Mouse (Mus musculus): ENCODE results near the gene 5830473C10Rik. TPM values are rescaled to one million over a fixed set of nuclear protein-coding genes. Genes with fewer than 3 reads are reported as not detected.
"Not testable (repeated sequence)": the region's sequence is repeated elsewhere in the genome, so short reads cannot be mapped to it uniquely, and the experiment has no call there.

The 5830473C10Rik gene
- total RNA-seq, 1 experiment from 2014 or later = not detected

- ATAC-seq (ENCODE audit: extremely low read depth, insufficient number of reproducible peaks, low FRiP score, poor library complexity, severe bottlenecking) = peak; percentile 88
Observed at GRCm38 (mm10) chr5:90588708-90589595, 28.0 kb downstream of the 5830473C10Rik start.

- ATAC-seq (ENCODE audit: extremely low read depth, insufficient number of reproducible peaks, low FRiP score, poor library complexity, severe bottlenecking) = no peak
Observed at GRCm38 (mm10) chr5:90590676-90591075, 29.8 kb downstream of the 5830473C10Rik start.

GRCm38 (mm10) chr5:90591936-90592335 is 31.0 kb downstream of the 5830473C10Rik start:
- no peak for ATAC-seq (ENCODE audit: extremely low read depth, insufficient number of reproducible peaks, low FRiP score, poor library complexity, severe bottlenecking)

GRCm38 (mm10) chr5:90594945-90595344 is 34.0 kb downstream of the 5830473C10Rik start:
- peak; percentile 78 for ATAC-seq (ENCODE audit: extremely low read depth, insufficient number of reproducible peaks, low FRiP score, poor library complexity, severe bottlenecking)

- no peak for ATAC-seq (ENCODE audit: extremely low read depth, insufficient number of reproducible peaks, low FRiP score, poor library complexity, severe bottlenecking)
Observed at GRCm38 (mm10) chr5:90596155-90596554, 35.2 kb downstream of the 5830473C10Rik start.

GRCm38 (mm10) chr5:90601469-90601868 is 40.6 kb downstream of the 5830473C10Rik start:
- peak; percentile 67; the same call in 1 of the 2 replicates for ATAC-seq (ENCODE audit: extremely low read depth, insufficient number of reproducible peaks, low FRiP score, poor library complexity, severe bottlenecking)

GRCm38 (mm10) chr5:90603407-90603923 is 42.6 kb downstream of the 5830473C10Rik start:
- ATAC-seq (ENCODE audit: extremely low read depth, insufficient number of reproducible peaks, low FRiP score, poor library complexity, severe bottlenecking) = peak; percentile 52

- ATAC-seq (ENCODE audit: extremely low read depth, insufficient number of reproducible peaks, low FRiP score, poor library complexity, severe bottlenecking) = no peak
Observed at GRCm38 (mm10) chr5:90608906-90609305, 48.0 kb downstream of the 5830473C10Rik start.

- no peak for ATAC-seq (ENCODE audit: extremely low read depth, insufficient number of reproducible peaks, low FRiP score, poor library complexity, severe bottlenecking)
Observed at GRCm38 (mm10) chr5:90611388-90611787, 50.5 kb downstream of the 5830473C10Rik start.

- peak; percentile 96 for ATAC-seq (ENCODE audit: extremely low read depth, insufficient number of reproducible peaks, low FRiP score, poor library complexity, severe bottlenecking)
Observed at GRCm38 (mm10) chr5:90611996-90612611, 51.2 kb downstream of the 5830473C10Rik start.

- not testable (repeated sequence) for ATAC-seq (ENCODE audit: extremely low read depth, insufficient number of reproducible peaks, low FRiP score, poor library complexity, severe bottlenecking)
Observed at GRCm38 (mm10) chr5:90612751-90613150, 51.8 kb downstream of the 5830473C10Rik start.

- ATAC-seq (ENCODE audit: extremely low read depth, insufficient number of reproducible peaks, low FRiP score, poor library complexity, severe bottlenecking) = peak; percentile 85
Observed at GRCm38 (mm10) chr5:90617859-90618258, 57.0 kb downstream of the 5830473C10Rik start.

- ATAC-seq (ENCODE audit: extremely low read depth, insufficient number of reproducible peaks, low FRiP score, poor library complexity, severe bottlenecking) = no peak
Observed at GRCm38 (mm10) chr5:90621316-90621715, 60.4 kb downstream of the 5830473C10Rik start.

- no peak for ATAC-seq (ENCODE audit: extremely low read depth, insufficient number of reproducible peaks, low FRiP score, poor library complexity, severe bottlenecking)
Observed at GRCm38 (mm10) chr5:90621726-90622125, 60.8 kb downstream of the 5830473C10Rik start.

- no peak for ATAC-seq (ENCODE audit: extremely low read depth, insufficient number of reproducible peaks, low FRiP score, poor library complexity, severe bottlenecking)
Observed at GRCm38 (mm10) chr5:90623209-90623608, 62.3 kb downstream of the 5830473C10Rik start.

GRCm38 (mm10) chr5:90624708-90625425 is 64.0 kb downstream of the 5830473C10Rik start:
- no peak for ATAC-seq (ENCODE audit: extremely low read depth, insufficient number of reproducible peaks, low FRiP score, poor library complexity, severe bottlenecking)

GRCm38 (mm10) chr5:90627423-90627822 is 66.5 kb downstream of the 5830473C10Rik start:
- no peak for ATAC-seq (ENCODE audit: extremely low read depth, insufficient number of reproducible peaks, low FRiP score, poor library complexity, severe bottlenecking)

GRCm38 (mm10) chr5:90628011-90628410 is 67.1 kb downstream of the 5830473C10Rik start:
- ATAC-seq (ENCODE audit: extremely low read depth, insufficient number of reproducible peaks, low FRiP score, poor library complexity, severe bottlenecking) = no peak

- no peak for ATAC-seq (ENCODE audit: extremely low read depth, insufficient number of reproducible peaks, low FRiP score, poor library complexity, severe bottlenecking)
Observed at GRCm38 (mm10) chr5:90628530-90628929, 67.6 kb downstream of the 5830473C10Rik start.
